Mouse (Mus musculus): ENCODE results near the gene Elfn1. TPM values are rescaled to one million over a fixed set of nuclear protein-coding genes. Genes with fewer than 3 reads are reported as not detected.

Elfn1 gene
- polyA plus RNA-seq, 1 experiment from 2014 or later = 0.17 TPM

- no peak overlapping the region for H3K4me3 ChIP-seq (ENCODE audit: low read length)
- ATAC-seq = no peak
- no peaks in the 10 kb centered on the region for H3K27me3 ChIP-seq (replicated peaks; ENCODE audit: control insufficient read depth, insufficient read depth, low read length)
- no peak overlapping the region for H3K27ac ChIP-seq (ENCODE audit: low read length)
- H3K9me3 ChIP-seq (ENCODE audit: control insufficient read depth, low read length) = no peaks in the 10 kb centered on the region
- H3K4me2 ChIP-seq (ENCODE audit: low read depth, low read length) = no peak overlapping the region
- no peaks in the 10 kb centered on the region for H3K36me3 ChIP-seq (ENCODE audit: control insufficient read depth, insufficient read depth, low read length)
- H3K9ac ChIP-seq (ENCODE audit: low read depth, low read length) = no peak overlapping the region
- WGBS = 48% methylated on average over 10 of the region's 10 CpGs
- no peaks in the 10 kb centered on the region for H3K4me1 ChIP-seq (ENCODE audit: control insufficient read depth, insufficient read depth, low read length)
These were observed 18.4 kb upstream of the Elfn1 start for GRCm38 (mm10) chr5:139889370-139889769.

GRCm38 (mm10) chr5:139892326-139892994, 15.3 kb upstream of the Elfn1 start:
- Histone ChIP-seq H3K27me3 (replicated peaks; ENCODE audit: control insufficient read depth, insufficient read depth, low read length) (no peaks in the 10 kb centered on the region), H3K9me3 (ENCODE audit: control insufficient read depth, low read length) (no peaks in the 10 kb centered on the region), H3K4me3 (ENCODE audit: low read length) (no peak overlapping the region), H3K9ac (ENCODE audit: low read depth, low read length) (no peak overlapping the region), H3K27ac (ENCODE audit: low read length) (no peak overlapping the region), H3K4me2 (ENCODE audit: low read depth, low read length) (no peak overlapping the region), H3K4me1 (ENCODE audit: control insufficient read depth, insufficient read depth, low read length) (no peaks in the 10 kb centered on the region), H3K36me3 (ENCODE audit: control insufficient read depth, insufficient read depth, low read length) (no peaks in the 10 kb centered on the region)
- 28% methylated on average over 5 of the region's 5 CpGs for WGBS
- ATAC-seq = no peak

- no peak for ATAC-seq
- no peak overlapping the region for H3K27ac ChIP-seq (ENCODE audit: low read length)
- no peak overlapping the region for H3K9ac ChIP-seq (ENCODE audit: low read depth, low read length)
- H3K27me3 ChIP-seq (replicated peaks; ENCODE audit: control insufficient read depth, insufficient read depth, low read length) = no peaks in the 10 kb centered on the region
- no peak overlapping the region for H3K4me2 ChIP-seq (ENCODE audit: low read depth, low read length)
- 29% methylated on average over 7 of the region's 7 CpGs for WGBS
- no peaks in the 10 kb centered on the region for H3K4me1 ChIP-seq (ENCODE audit: control insufficient read depth, insufficient read depth, low read length)
- no peaks in the 10 kb centered on the region for H3K36me3 ChIP-seq (ENCODE audit: control insufficient read depth, insufficient read depth, low read length)
- no peak overlapping the region for H3K4me3 ChIP-seq (ENCODE audit: low read length)
- no peaks in the 10 kb centered on the region for H3K9me3 ChIP-seq (ENCODE audit: control insufficient read depth, low read length)
These were observed 14.8 kb upstream of the Elfn1 start for GRCm38 (mm10) chr5:139892995-139893345.

GRCm38 (mm10) chr5:139894025-139894508, 13.7 kb upstream of the Elfn1 start:
- H3K4me1 ChIP-seq (ENCODE audit: control insufficient read depth, insufficient read depth, low read length) = no peaks in the 10 kb centered on the region
- 57% methylated on average over 12 of the region's 12 CpGs for WGBS
- H3K27me3 ChIP-seq (replicated peaks; ENCODE audit: control insufficient read depth, insufficient read depth, low read length) = no peaks in the 10 kb centered on the region
- H3K27ac ChIP-seq (ENCODE audit: low read length) = no peak overlapping the region
- ATAC-seq = no peak; the same call in 1 of the 2 replicates
- no peak overlapping the region for H3K4me2 ChIP-seq (ENCODE audit: low read depth, low read length)
- no peak overlapping the region for H3K4me3 ChIP-seq (ENCODE audit: low read length)
- H3K9ac ChIP-seq (ENCODE audit: low read depth, low read length) = no peak overlapping the region
- no peaks in the 10 kb centered on the region for H3K36me3 ChIP-seq (ENCODE audit: control insufficient read depth, insufficient read depth, low read length)
- no peaks in the 10 kb centered on the region for H3K9me3 ChIP-seq (ENCODE audit: control insufficient read depth, low read length)

GRCm38 (mm10) chr5:139899044-139899443, 8.7 kb upstream of the Elfn1 start:
- Histone ChIP-seq H3K9me3 (ENCODE audit: control insufficient read depth, low read length) (no peaks in the 10 kb centered on the region), H3K27ac (ENCODE audit: low read length) (no peak overlapping the region), H3K36me3 (ENCODE audit: control insufficient read depth, insufficient read depth, low read length) (no peaks in the 10 kb centered on the region), H3K4me3 (ENCODE audit: low read length) (no peak overlapping the region), H3K4me2 (ENCODE audit: low read depth, low read length) (no peak overlapping the region), H3K9ac (ENCODE audit: low read depth, low read length) (no peak overlapping the region), H3K4me1 (ENCODE audit: control insufficient read depth, insufficient read depth, low read length) (peaks cover 3% of the 10 kb centered on the region; the same call in 1 of the 2 replicates), H3K27me3 (replicated peaks; ENCODE audit: control insufficient read depth, insufficient read depth, low read length) (peaks cover 3% of the 10 kb centered on the region; the same call in 1 of the 2 replicates)
- no peak for ATAC-seq
- WGBS = 17% methylated on average over 7 of the region's 7 CpGs

GRCm38 (mm10) chr5:139905121-139905520, 2.6 kb upstream of the Elfn1 start:
- Histone ChIP-seq H3K4me1 (ENCODE audit: control insufficient read depth, insufficient read depth, low read length) (peaks cover 24% of the 10 kb centered on the region), H3K27ac (ENCODE audit: low read length) (no peak overlapping the region), H3K27me3 (replicated peaks; ENCODE audit: control insufficient read depth, insufficient read depth, low read length) (peaks cover 48% of the 10 kb centered on the region), H3K9ac (ENCODE audit: low read depth, low read length) (no peak overlapping the region), H3K9me3 (ENCODE audit: control insufficient read depth, low read length) (no peaks in the 10 kb centered on the region), H3K4me3 (ENCODE audit: low read length) (no peak overlapping the region), H3K36me3 (ENCODE audit: control insufficient read depth, insufficient read depth, low read length) (no peaks in the 10 kb centered on the region), H3K4me2 (ENCODE audit: low read depth, low read length) (no peak overlapping the region)
- no peak for ATAC-seq
- WGBS = 70% methylated on average over 5 of the region's 5 CpGs

GRCm38 (mm10) chr5:139906507-139906906, 1.2 kb upstream of the Elfn1 start:
- Histone ChIP-seq H3K4me2 (ENCODE audit: low read depth, low read length) (no peak overlapping the region), H3K9me3 (ENCODE audit: control insufficient read depth, low read length) (no peaks in the 10 kb centered on the region), H3K27me3 (replicated peaks; ENCODE audit: control insufficient read depth, insufficient read depth, low read length) (peaks cover 59% of the 10 kb centered on the region), H3K9ac (ENCODE audit: low read depth, low read length) (no peak overlapping the region), H3K27ac (ENCODE audit: low read length) (no peak overlapping the region), H3K4me1 (ENCODE audit: control insufficient read depth, insufficient read depth, low read length) (peaks cover 27% of the 10 kb centered on the region), H3K4me3 (ENCODE audit: low read length) (no peak overlapping the region), H3K36me3 (ENCODE audit: control insufficient read depth, insufficient read depth, low read length) (no peaks in the 10 kb centered on the region)
- WGBS = 28% methylated on average over 9 of the region's 9 CpGs
- no peak for ATAC-seq

- Histone ChIP-seq H3K4me2 (ENCODE audit: low read depth, low read length) (peak overlapping the region; percentile 97), H3K9me3 (ENCODE audit: control insufficient read depth, low read length) (no peaks in the 10 kb centered on the region), H3K27ac (ENCODE audit: low read length) (no peak overlapping the region), H3K4me1 (ENCODE audit: control insufficient read depth, insufficient read depth, low read length) (peaks cover 34% of the 10 kb centered on the region), H3K36me3 (ENCODE audit: control insufficient read depth, insufficient read depth, low read length) (no peaks in the 10 kb centered on the region), H3K9ac (ENCODE audit: low read depth, low read length) (no peak overlapping the region), H3K27me3 (replicated peaks; ENCODE audit: control insufficient read depth, insufficient read depth, low read length) (peaks cover 66% of the 10 kb centered on the region), H3K4me3 (ENCODE audit: low read length) (peak overlapping the region; percentile 64; the same call in 1 of the 2 replicates)
- under 1% methylated on average over 19 of the region's 19 CpGs for WGBS
- no peak for ATAC-seq
These were observed 502 bp upstream of the Elfn1 start for GRCm38 (mm10) chr5:139907241-139907640.

GRCm38 (mm10) chr5:139908243-139908810, 584 bp downstream of the Elfn1 start:
- no peak overlapping the region for H3K27ac ChIP-seq (ENCODE audit: low read length)
- peak; percentile 54; the same call in 1 of the 2 replicates for ATAC-seq
- peak overlapping the region; percentile 64 for H3K4me3 ChIP-seq (ENCODE audit: low read length)
- peak overlapping the region; percentile 65 for H3K9ac ChIP-seq (ENCODE audit: low read depth, low read length)
- H3K36me3 ChIP-seq (ENCODE audit: control insufficient read depth, insufficient read depth, low read length) = no peaks in the 10 kb centered on the region
- H3K27me3 ChIP-seq (replicated peaks; ENCODE audit: control insufficient read depth, insufficient read depth, low read length) = peaks cover 77% of the 10 kb centered on the region
- no peaks in the 10 kb centered on the region for H3K9me3 ChIP-seq (ENCODE audit: control insufficient read depth, low read length)
- WGBS = under 1% methylated on average over 72 of the region's 78 CpGs
- peaks cover 42% of the 10 kb centered on the region for H3K4me1 ChIP-seq (ENCODE audit: control insufficient read depth, insufficient read depth, low read length)
- peak overlapping the region; percentile 97 for H3K4me2 ChIP-seq (ENCODE audit: low read depth, low read length)
